Mouse (Mus musculus): ENCODE measurements at regions not wholly inside any gene's neighbourhood (a gene's known extent, or its start where the extent isn't known, plus 50 kb on each side); places are given as distances from the start of the nearest gene placed in this dataset.
"Not testable (repeated sequence)": the region's sequence is repeated elsewhere in the genome, so short reads cannot be mapped to it uniquely, and the experiment has no call there.

- peak; percentile 100 for DNase-seq (ENCODE audit: low spot score)
Measured at GRCm38 (mm10) chr8:20122067-20122925, 219.1 kb downstream of the Gm31371 start.

GRCm38 (mm10) chr8:20123545-20123944 lies 220.4 kb downstream of the Gm31371 start:
- not testable (repeated sequence) for DNase-seq (ENCODE audit: low spot score)

- DNase-seq (ENCODE audit: low spot score): not testable (repeated sequence)
Measured at GRCm38 (mm10) chr8:20135626-20136025, 227.4 kb downstream of the Gm15319 start.

GRCm38 (mm10) chr8:20145436-20145835 lies 217.6 kb downstream of the Gm15319 start:
- peak; percentile 29 for DNase-seq (ENCODE audit: low spot score)

- peak; percentile 31 for DNase-seq (ENCODE audit: low spot score)
Measured at GRCm38 (mm10) chr8:20151317-20152047, 211.5 kb downstream of the Gm15319 start.

- DNase-seq (ENCODE audit: low spot score): peak; percentile 39
Measured at GRCm38 (mm10) chr8:20154091-20154490, 208.9 kb downstream of the Gm15319 start.
